Mouse (Mus musculus) limb, embryonic 15.5 days (tissue): ENCODE data around the gene Adam15. TPM values are rescaled to one million over a fixed set of nuclear protein-coding genes. Genes with fewer than 3 reads are reported as not detected.

Source experiments
- ATAC-seq: fragments of 200-750 bp; cut with Nextera tagmentation; 2 replicates; pipeline ENCODE4 v1.8.0; 2017; ENCODE audit warnings: low read depth, moderate TSS enrichment; ENCODE audit not compliant: insufficient number of reproducible peaks, low FRiP score, low TSS enrichment
- H3K27ac ChIP-seq: fragments of 300-500 bp; sonication (generic); 2 replicates; pipeline ENCODE4 v1.5.1; 2015; ENCODE audit warnings: moderate library complexity, mild to moderate bottlenecking, inconsistent platforms
- H3K27me3 ChIP-seq: fragments of 300-500 bp; sonication (generic); 2 replicates; pipeline ENCODE4 v1.6.1; 2015; ENCODE audit warnings: inconsistent platforms
- H3K36me3 ChIP-seq: fragments of 300-500 bp; sonication (generic); 2 replicates; pipeline ENCODE4 v1.6.1; 2015; ENCODE audit warnings: inconsistent platforms
- H3K4me1 ChIP-seq: fragments of 300-500 bp; sonication (generic); 2 replicates; pipeline ENCODE4 v1.6.1; 2015; ENCODE audit warnings: inconsistent platforms
- H3K4me2 ChIP-seq: fragments of 300-500 bp; sonication (generic); 2 replicates; pipeline ENCODE4 v1.6.1; 2015; ENCODE audit warnings: mild to moderate bottlenecking, inconsistent platforms
- H3K4me3 ChIP-seq: fragments of 300-500 bp; sonication (generic); 2 replicates; pipeline ENCODE4 v1.5.1; 2015; ENCODE audit warnings: mild to moderate bottlenecking, inconsistent platforms
- H3K9ac ChIP-seq: fragments of 300-500 bp; sonication (generic); 2 replicates; pipeline ENCODE4 v1.6.1; 2015; ENCODE audit warnings: inconsistent platforms
- H3K9me3 ChIP-seq: fragments of 300-500 bp; sonication (generic); 2 replicates; pipeline ENCODE4 v1.6.1; 2016; ENCODE audit warnings: inconsistent platforms
- WGBS: fragments of 180-500 bp; shearing (Covaris S2); methylation state at CpG from one replicate; pipeline ENCODE4 v1.1.7; 2015; 5-methylcytosine and 5-hydroxymethylcytosine counted together
- polyA plus RNA-seq: library from polyadenylated mRNA; unstranded; fragments of >200 nt; fragmentation: Nextera tagmentation; extraction: Ambion mirVana; gene quantifications from 2 replicates; pipeline ENCODE4 v1.2.1, GENCODE M21; 2015

The Adam15 gene
- polyA plus RNA-seq, 1 experiment from 2014 or later = 94.4 TPM

DNA sequence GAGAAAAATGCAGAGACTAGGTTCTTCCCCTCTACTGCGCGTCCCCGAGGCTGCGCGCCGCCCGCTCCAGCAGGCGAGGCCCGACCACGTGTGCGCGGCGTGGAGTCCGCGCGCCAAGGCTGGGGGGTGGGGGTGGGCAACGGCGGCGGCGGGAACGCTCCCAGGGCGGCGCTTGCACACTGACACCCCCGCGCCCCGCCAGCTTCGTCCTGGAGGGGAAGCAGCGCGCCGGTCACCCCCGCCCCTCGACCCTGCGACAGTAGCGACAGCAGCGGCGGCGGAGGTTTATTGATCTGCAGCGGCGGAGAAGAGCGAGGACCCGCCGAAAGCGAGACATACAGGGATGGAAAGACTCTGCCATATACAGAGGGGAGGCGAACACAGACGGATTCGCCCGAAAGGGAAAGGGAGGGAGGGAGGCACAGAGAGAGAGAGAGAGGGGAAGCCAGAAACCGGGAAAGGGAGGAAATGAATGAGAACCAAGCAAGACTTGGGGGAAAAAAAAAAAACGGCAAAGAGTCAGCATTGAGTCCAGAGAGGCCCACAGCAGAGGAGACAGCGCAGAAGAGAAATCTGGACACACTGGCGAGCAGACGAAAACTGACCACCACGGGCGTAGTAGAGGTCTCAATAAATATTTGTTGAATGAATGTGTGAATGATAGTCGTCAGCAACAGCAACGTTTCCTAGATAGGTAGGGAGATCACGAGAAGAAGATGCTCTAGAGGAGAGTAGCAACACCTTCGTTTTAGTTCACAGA is 30.0 kb downstream of the Adam15 start:
- WGBS = 2% methylated on average over 51 of the region's 58 CpGs
- peak overlapping the region; percentile 55 for H3K27ac ChIP-seq
- peak overlapping the region; percentile 72 for H3K4me3 ChIP-seq
- no peak for ATAC-seq
- peak overlapping the region; percentile 98 for H3K4me2 ChIP-seq
- H3K36me3 ChIP-seq = no peaks in the 10 kb centered on the region
- H3K9me3 ChIP-seq = no peaks in the 10 kb centered on the region
- peaks cover 72% of the 10 kb centered on the region for H3K4me1 ChIP-seq
- peak overlapping the region; percentile 29; the same call in 1 of the 2 replicates for H3K9ac ChIP-seq
- H3K27me3 ChIP-seq = peaks cover 33% of the 10 kb centered on the region

- no peak for ATAC-seq
- H3K4me2 ChIP-seq = peak overlapping the region; percentile 98
- H3K27ac ChIP-seq = peak overlapping the region; percentile 55; the same call in 1 of the 2 replicates
- peaks cover 77% of the 10 kb centered on the region for H3K4me1 ChIP-seq
- no peaks in the 10 kb centered on the region for H3K9me3 ChIP-seq
- WGBS = 14% methylated on average over 21 of the region's 21 CpGs
- peak overlapping the region; percentile 72 for H3K4me3 ChIP-seq
- no peaks in the 10 kb centered on the region for H3K36me3 ChIP-seq
- 0 out of 2 replicates have a peak overlapping the region, but pooled peaks have one; percentile 29 for H3K9ac ChIP-seq
- H3K27me3 ChIP-seq = peaks cover 33% of the 10 kb centered on the region
Measured at GRCm38 (mm10) chr3:89318971-89319590, 30.7 kb downstream of the Adam15 start.

DNA sequence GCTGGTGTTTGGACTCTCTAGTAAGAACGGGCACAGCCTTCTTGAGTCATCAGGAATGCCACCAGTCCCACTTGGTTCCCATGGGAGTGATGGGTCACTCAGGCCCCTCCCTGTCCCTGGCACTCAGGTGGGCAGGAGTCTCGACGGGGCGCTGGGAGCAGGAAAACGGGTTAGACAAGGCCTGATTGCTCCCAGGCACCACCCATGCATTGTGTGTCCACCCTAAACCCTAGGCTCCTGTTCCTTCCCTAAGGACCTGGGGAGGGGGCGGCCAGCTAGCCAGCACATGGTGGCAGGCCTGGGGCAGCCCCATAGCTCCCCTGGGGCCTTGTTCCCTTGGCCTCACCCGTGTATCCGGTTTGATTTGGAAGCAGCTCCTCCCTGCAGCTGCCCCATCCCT is 31.5 kb downstream of the Adam15 start:
- no peak overlapping the region for H3K4me3 ChIP-seq
- no peak overlapping the region for H3K9ac ChIP-seq
- H3K4me2 ChIP-seq = no peak overlapping the region
- no peak for ATAC-seq
- H3K27ac ChIP-seq = no peak overlapping the region
- H3K9me3 ChIP-seq = no peaks in the 10 kb centered on the region
- peaks cover 33% of the 10 kb centered on the region for H3K27me3 ChIP-seq
- WGBS = 70% methylated on average over 8 of the region's 8 CpGs
- peaks cover 77% of the 10 kb centered on the region for H3K4me1 ChIP-seq
- H3K36me3 ChIP-seq = no peaks in the 10 kb centered on the region

DNA sequence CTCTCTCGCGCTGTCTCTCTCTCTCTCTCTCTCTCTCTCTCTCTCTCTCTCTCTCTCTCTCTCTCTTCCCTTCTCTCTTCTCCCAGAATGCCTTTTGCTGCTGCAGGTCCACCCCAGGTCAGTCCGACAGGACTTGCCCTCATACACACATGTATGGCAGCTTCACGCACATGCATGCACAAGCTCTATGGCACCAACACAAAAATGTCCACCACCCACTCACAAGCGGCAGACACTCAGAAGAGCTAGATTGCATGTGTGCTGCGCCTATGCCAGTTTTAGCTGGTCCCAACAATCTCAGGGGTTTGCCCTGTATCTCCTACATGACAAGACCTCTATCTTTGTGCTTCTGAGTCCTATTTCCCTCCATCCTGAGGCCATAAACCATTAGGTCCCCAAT is 32.5 kb downstream of the Adam15 start:
- H3K9me3 ChIP-seq = no peaks in the 10 kb centered on the region
- no peak for ATAC-seq
- peaks cover 33% of the 10 kb centered on the region for H3K27me3 ChIP-seq
- 45% methylated on average over 6 of the region's 6 CpGs for WGBS
- H3K4me1 ChIP-seq = peaks cover 72% of the 10 kb centered on the region
- no peak overlapping the region for H3K27ac ChIP-seq
- no peaks in the 10 kb centered on the region for H3K36me3 ChIP-seq
- H3K9ac ChIP-seq = no peak overlapping the region
- 0 out of 2 replicates have a peak overlapping the region, but pooled peaks have one; percentile 49 for H3K4me2 ChIP-seq
- no peak overlapping the region for H3K4me3 ChIP-seq

GRCm38 (mm10) chr3:89316833-89317232 is 33.0 kb downstream of the Adam15 start:
- 2% methylated on average over 4 of the region's 4 CpGs for WGBS
- no peak overlapping the region for H3K4me3 ChIP-seq
- H3K4me2 ChIP-seq = peak overlapping the region; percentile 49; the same call in 1 of the 2 replicates
- H3K27ac ChIP-seq = 0 out of 2 replicates have a peak overlapping the region, but pooled peaks have one; percentile 8
- H3K36me3 ChIP-seq = no peaks in the 10 kb centered on the region
- no peak for ATAC-seq
- H3K9ac ChIP-seq = no peak overlapping the region
- H3K9me3 ChIP-seq = no peaks in the 10 kb centered on the region
- peaks cover 33% of the 10 kb centered on the region for H3K27me3 ChIP-seq
- peaks cover 67% of the 10 kb centered on the region for H3K4me1 ChIP-seq

GRCm38 (mm10) chr3:89315930-89316831 is 33.6 kb downstream of the Adam15 start:
- peaks cover 29% of the 10 kb centered on the region for H3K27me3 ChIP-seq
- H3K27ac ChIP-seq = peak overlapping the region; percentile 8; the same call in 1 of the 2 replicates
- peak overlapping the region; percentile 28 for H3K4me3 ChIP-seq
- no peaks in the 10 kb centered on the region for H3K9me3 ChIP-seq
- peak overlapping the region; percentile 49 for H3K4me2 ChIP-seq
- no peak for ATAC-seq
- no peaks in the 10 kb centered on the region for H3K36me3 ChIP-seq
- WGBS = 14% methylated on average over 40 of the region's 40 CpGs
- H3K4me1 ChIP-seq = peaks cover 61% of the 10 kb centered on the region
- no peak overlapping the region for H3K9ac ChIP-seq

DNA sequence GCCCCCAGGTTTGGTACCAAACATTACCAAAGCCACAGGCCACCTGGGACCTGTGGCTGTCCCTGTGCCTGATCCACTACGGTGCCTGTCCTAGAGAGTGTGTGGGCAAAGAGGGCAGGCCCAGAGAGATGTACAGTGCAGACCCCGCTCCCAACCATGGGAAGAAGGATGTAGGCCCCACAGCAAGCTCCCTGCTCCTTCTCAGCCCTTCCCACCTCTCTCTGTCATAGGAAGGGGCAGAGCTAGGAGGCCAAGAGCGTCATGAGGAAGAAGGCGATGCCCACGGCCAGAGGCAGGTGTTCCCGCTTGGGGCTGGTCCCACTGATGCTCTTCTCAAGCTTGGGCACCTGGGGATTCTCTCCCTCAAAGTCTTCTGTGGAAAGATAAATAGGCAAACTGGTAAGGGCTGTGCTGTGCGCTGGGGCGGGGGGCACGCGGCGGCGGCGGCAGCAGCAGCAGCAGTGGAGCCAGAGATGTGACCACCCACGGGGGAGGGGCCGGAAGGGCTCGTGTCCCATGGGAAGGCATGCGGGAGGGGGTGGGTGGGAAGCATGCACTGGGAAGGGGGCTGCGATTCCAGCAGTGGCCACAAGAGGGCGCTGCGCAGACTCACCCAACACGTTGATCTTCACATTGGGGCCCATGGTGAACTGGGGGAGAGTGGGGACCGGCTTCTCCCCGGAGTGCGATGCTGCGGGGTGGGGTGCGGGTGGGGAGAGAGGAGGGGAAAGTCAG is 34.4 kb downstream of the Adam15 start:
- Histone ChIP-seq H3K9ac (peak overlapping the region; percentile 1; the same call in 1 of the 2 replicates), H3K36me3 (no peaks in the 10 kb centered on the region), H3K27ac (no peak overlapping the region), H3K4me2 (peak overlapping the region; percentile 49), H3K4me3 (peak overlapping the region; percentile 28), H3K4me1 (peaks cover 53% of the 10 kb centered on the region), H3K27me3 (peaks cover 21% of the 10 kb centered on the region), H3K9me3 (no peaks in the 10 kb centered on the region)
- 6% methylated on average over 25 of the region's 26 CpGs for WGBS
- ATAC-seq = no peak

GRCm38 (mm10) chr3:89314791-89315190 is 35.0 kb downstream of the Adam15 start:
- no peak for ATAC-seq

DNA sequence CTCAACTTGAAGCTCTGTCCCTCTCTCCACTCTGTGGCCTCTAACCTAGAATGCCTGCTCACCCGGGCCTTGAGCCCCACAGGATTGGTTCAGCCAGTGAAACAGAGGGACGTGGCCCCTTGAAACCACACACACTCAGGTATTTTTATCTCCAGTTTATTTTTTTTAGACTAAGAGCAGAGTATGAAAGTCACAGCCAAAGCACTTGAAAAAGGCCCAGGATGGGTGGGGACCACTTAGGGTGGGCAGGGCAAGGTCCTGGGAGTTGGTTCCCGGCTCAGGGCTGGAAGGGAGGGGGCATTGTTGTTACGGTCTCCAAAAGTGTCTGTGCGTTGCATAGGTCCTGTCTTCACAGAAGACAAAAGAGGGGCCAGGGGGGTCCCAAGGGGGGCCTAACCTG is 35.5 kb downstream of the Adam15 start:
- no peak overlapping the region for H3K9ac ChIP-seq
- peaks cover 17% of the 10 kb centered on the region; the same call in 1 of the 2 replicates for H3K27me3 ChIP-seq
- H3K4me1 ChIP-seq = peaks cover 42% of the 10 kb centered on the region
- H3K9me3 ChIP-seq = no peaks in the 10 kb centered on the region
- H3K4me3 ChIP-seq = no peak overlapping the region
- H3K36me3 ChIP-seq = no peaks in the 10 kb centered on the region
- ATAC-seq = no peak
- 70% methylated on average over 5 of the region's 5 CpGs for WGBS
- H3K27ac ChIP-seq = no peak overlapping the region
- H3K4me2 ChIP-seq = no peak overlapping the region

More at GRCm38 (mm10) chr3:89314791-89315190, 35.0 kb downstream of the Adam15 start:
- Histone ChIP-seq H3K4me3 (no peak overlapping the region), H3K36me3 (no peaks in the 10 kb centered on the region), H3K27me3 (peaks cover 20% of the 10 kb centered on the region; the same call in 1 of the 2 replicates), H3K4me1 (peaks cover 47% of the 10 kb centered on the region), H3K4me2 (peak overlapping the region; percentile 49; the same call in 1 of the 2 replicates), H3K9ac (0 out of 2 replicates have a peak overlapping the region, but pooled peaks have one; percentile 1), H3K9me3 (no peaks in the 10 kb centered on the region), H3K27ac (no peak overlapping the region)
- 44% methylated on average over 2 of the region's 2 CpGs for WGBS

DNA sequence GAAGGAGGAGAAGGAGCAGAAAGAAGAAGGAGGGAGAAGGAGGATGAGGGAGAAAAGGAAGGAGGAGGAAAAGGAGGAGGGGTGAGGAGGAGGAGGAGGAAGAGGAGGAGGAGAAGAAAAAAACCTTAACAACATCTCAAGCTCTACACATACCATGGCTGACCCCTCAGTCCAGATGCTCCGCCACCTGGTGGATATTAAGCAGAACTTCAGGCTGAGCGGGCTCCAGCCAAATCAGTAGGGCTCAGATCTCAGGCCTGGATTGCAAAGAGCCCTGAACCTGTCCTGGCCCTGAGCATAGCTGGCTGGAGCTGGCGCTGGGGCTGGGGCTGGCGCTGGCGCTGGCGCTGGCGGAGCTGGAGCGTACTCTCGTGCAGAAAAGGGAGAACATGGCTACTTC is 41.7 kb downstream of the Adam15 start:
- Histone ChIP-seq H3K36me3 (no peaks in the 10 kb centered on the region), H3K4me2 (no peak overlapping the region), H3K4me3 (no peak overlapping the region), H3K9me3 (no peaks in the 10 kb centered on the region), H3K9ac (no peak overlapping the region), H3K27ac (no peak overlapping the region), H3K27me3 (no peaks in the 10 kb centered on the region), H3K4me1 (peaks cover 18% of the 10 kb centered on the region; the same call in 1 of the 2 replicates)
- peak; percentile 72 for ATAC-seq
- WGBS = 4% methylated on average over 9 of the region's 9 CpGs
